Mouse (Mus musculus) gonadal fat pad, adult 2 months (tissue): Measurements from ENCODE around the gene Sft2d2. TPM values are rescaled to one million over a fixed set of nuclear protein-coding genes. Genes with fewer than 3 reads are reported as not detected.

ENCODE experiments used
- DNase-seq: peaks from one replicate; pipeline ENCODE4 v3.0.0-alpha.2; 2012; ENCODE audit warnings: low read depth
- polyA plus RNA-seq: library from polyadenylated mRNA; depleted of rRNA; stranded (reverse); fragments of >200 nt; gene quantifications from 2 replicates; pipeline ENCODE4 v1.2.3, GENCODE M21; 2012; rRNA removed

Sft2d2 gene
- polyA plus RNA-seq, 1 experiment: 82.2 TPM

DNA sequence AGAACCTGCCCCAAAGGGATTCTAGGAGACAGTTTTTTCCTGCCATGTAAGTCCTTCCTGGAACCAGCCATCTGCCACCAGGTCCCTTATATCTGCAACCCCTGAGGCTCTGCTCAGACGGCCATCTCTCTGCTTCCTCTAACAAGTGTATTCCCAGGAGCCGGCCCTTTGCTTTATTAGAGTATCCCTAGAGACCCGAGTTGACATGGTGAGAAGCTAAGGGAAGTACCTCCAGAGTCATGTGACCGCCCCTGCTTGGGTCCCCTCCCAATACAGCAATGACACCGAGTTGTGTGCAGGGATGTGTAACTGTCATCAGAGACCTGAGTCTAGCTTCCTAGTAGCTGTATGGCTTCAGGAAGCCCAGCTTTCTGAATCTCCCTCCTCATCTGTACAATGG, 61.0 kb downstream of the Sft2d2 start:
- DNase-seq: no peak

DNA sequence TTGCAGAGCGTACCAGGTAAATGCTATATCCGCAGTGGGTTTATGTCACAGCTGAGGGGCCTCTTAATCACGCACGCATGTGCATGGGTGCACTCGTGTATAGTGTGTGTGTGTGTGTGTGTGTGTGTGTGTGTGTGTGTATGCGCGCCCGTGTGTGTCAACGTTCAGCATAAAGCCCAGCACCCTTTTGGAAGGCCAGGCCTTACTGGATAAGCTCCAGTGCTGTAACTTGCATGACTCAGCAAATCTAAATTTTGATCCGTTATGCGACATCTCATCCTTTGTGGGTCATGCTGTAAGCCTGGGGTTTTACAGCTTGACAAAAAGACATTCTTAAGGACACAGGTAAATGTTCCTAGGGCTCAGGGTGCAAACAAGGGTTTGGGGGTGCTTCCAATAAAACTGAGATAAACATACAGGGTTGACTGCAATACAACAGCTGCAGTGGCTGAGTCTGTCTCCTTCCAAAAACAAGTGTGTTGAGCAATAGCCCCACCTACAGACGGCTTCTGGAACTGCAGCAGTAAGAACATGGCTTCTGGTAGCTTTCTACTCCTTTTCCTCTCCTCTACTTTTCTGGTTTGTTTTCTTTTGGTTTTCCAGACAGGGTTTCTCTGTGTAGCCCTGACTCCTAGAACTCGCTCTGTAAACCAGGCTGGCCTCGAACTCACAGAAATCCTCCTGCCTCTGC, 61.9 kb downstream of the Sft2d2 start:
- peak; percentile 10 for DNase-seq

DNA sequence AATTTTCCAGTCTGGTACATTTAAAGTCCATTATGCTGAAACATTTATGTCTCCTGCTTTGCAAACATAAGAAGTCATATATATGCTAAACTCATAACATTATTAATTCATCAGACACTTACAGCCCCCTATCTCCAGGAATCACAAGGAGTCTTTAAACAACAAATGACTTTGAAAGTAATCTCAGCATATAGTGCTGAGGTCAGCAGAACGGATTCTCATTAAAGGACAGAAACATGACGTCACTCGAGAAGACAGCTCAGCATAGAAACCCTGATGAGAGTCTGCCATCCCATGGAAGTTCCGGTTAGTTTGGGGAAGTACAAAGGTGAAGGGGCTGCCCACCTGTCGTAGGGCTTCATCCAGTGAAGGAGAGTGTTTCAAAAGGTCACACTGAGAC, 64.7 kb downstream of the Sft2d2 start:
- DNase-seq: no peak

Other genes with a start within 250 kb of the Sft2d2 start
- gene Tbx19, start 33.7 kb downstream of the Sft2d2 start, polyA plus RNA-seq: 0.24 and 0.58 TPM in 2 replicates
- gene Tiprl, start 42.6 kb upstream of the Sft2d2 start, polyA plus RNA-seq: 21.8 and 23.8 TPM in 2 replicates
- 2.6 and 3.0 TPM in 2 replicates for gene Gpr161, start 101.4 kb upstream of the Sft2d2 start, polyA plus RNA-seq